Mouse (Mus musculus) intestine, postnatal 0 days (tissue): ENCODE data around the gene Csrnp1. TPM values are rescaled to one million over a fixed set of nuclear protein-coding genes. Genes with fewer than 3 reads are reported as not detected.

Experiments used
- ATAC-seq: fragments of 200-750 bp; cut with Nextera tagmentation; 2 replicates; pipeline ENCODE4 v1.8.0; 2017; ENCODE audit warnings: mild to moderate bottlenecking, moderate TSS enrichment, moderate library complexity
- H3K27ac ChIP-seq: fragments of 300-500 bp; sonication (generic); 2 replicates; pipeline ENCODE4 v1.5.1; 2014; ENCODE audit warnings: mild to moderate bottlenecking, low read depth, low read length, moderate library complexity
- H3K27me3 ChIP-seq: fragments of 300-500 bp; sonication (generic); replicated peaks from 2 replicates; pipeline ENCODE4 v1.6.1; 2014; ENCODE audit warnings: low read length, mixed read lengths; ENCODE audit not compliant: control insufficient read depth, insufficient read depth
- H3K36me3 ChIP-seq: fragments of 300-500 bp; sonication (generic); 2 replicates; pipeline ENCODE4 v1.6.1; 2014; ENCODE audit warnings: mild to moderate bottlenecking, moderate library complexity; ENCODE audit not compliant: control insufficient read depth, insufficient read depth
- H3K4me1 ChIP-seq: fragments of 300-500 bp; sonication (generic); replicated peaks from 2 replicates; pipeline ENCODE4 v1.6.1; 2014; ENCODE audit warnings: antibody characterized with exemption, low read length, mixed read lengths; ENCODE audit not compliant: control insufficient read depth, insufficient read depth
- H3K4me2 ChIP-seq: fragments of 300-500 bp; sonication (generic); replicated peaks from 2 replicates; pipeline ENCODE4 v1.6.1; 2014; ENCODE audit warnings: low read depth, mild to moderate bottlenecking, moderate library complexity
- H3K4me3 ChIP-seq: fragments of 300-500 bp; sonication (generic); 2 replicates; pipeline ENCODE4 v1.5.1; 2014; ENCODE audit warnings: low read depth, low read length
- H3K9ac ChIP-seq: fragments of 300-500 bp; sonication (generic); 2 replicates; pipeline ENCODE4 v1.6.1; 2014; ENCODE audit warnings: mild to moderate bottlenecking, low read depth, low read length
- H3K9me3 ChIP-seq: fragments of 300-500 bp; sonication (generic); 2 replicates; pipeline ENCODE4 v1.6.1; 2016; ENCODE audit warnings: mixed run types; ENCODE audit not compliant: control insufficient read depth
- CTCF ChIP-seq: sonication (generic); IDR thresholded peaks from 2 replicates; pipeline ENCODE4 v1.5.1; 2016; ENCODE audit warnings: low read depth, mild to moderate bottlenecking, control low read depth, antibody characterized with exemption, moderate library complexity
- WGBS: fragments of 180-500 bp; shearing (Covaris S2); extraction: QIAGEN DNeasy Blood & Tissue Kit; methylation state at CpG from one replicate; pipeline ENCODE4 v1.1.7; 2014; 5-methylcytosine and 5-hydroxymethylcytosine counted together
- polyA plus RNA-seq: library from polyadenylated mRNA; unstranded; fragments of >200 nt; fragmentation: Nextera tagmentation; extraction: Ambion mirVana; gene quantifications from 2 replicates; pipeline ENCODE4 v1.2.1, GENCODE M21; 2015

The Csrnp1 gene
- polyA plus RNA-seq, 1 experiment from 2014 or later: 3.8 TPM

- no peak for TF ChIP-seq CTCF
- peak overlapping the region; percentile 42 for H3K9ac ChIP-seq
- ATAC-seq: peak; percentile 2; the same call in 1 of the 2 replicates
- H3K4me2 ChIP-seq: peak overlapping the region; percentile 94
- no peaks in the 10 kb centered on the region for H3K9me3 ChIP-seq
- H3K27ac ChIP-seq: peak overlapping the region; percentile 90
- peak overlapping the region; percentile 86; the same call in 1 of the 2 replicates for H3K4me3 ChIP-seq
- H3K36me3 ChIP-seq: no peaks in the 10 kb centered on the region; the same call in 1 of the 2 replicates
- no peaks in the 10 kb centered on the region for H3K27me3 ChIP-seq
- peaks cover 18% of the 10 kb centered on the region for H3K4me1 ChIP-seq
- 4% methylated on average over 4 of the region's 4 CpGs for WGBS
Observed at GRCm38 (mm10) chr9:119980770-119981182, 3.7 kb downstream of the Csrnp1 start.

GRCm38 (mm10) chr9:119979749-119980148 lies 4.7 kb downstream of the Csrnp1 start:
- H3K27me3 ChIP-seq: no peaks in the 10 kb centered on the region
- no peaks in the 10 kb centered on the region for H3K9me3 ChIP-seq
- no peak overlapping the region for H3K4me3 ChIP-seq
- ATAC-seq: no peak
- H3K36me3 ChIP-seq: peaks cover 6% of the 10 kb centered on the region; the same call in 1 of the 2 replicates
- no peak overlapping the region for H3K4me2 ChIP-seq
- WGBS: 71% methylated on average over 2 of the region's 2 CpGs
- H3K4me1 ChIP-seq: peaks cover 18% of the 10 kb centered on the region
- H3K9ac ChIP-seq: no peak overlapping the region
- no peak for TF ChIP-seq CTCF
- no peak overlapping the region for H3K27ac ChIP-seq

GRCm38 (mm10) chr9:119978811-119979441 lies 5.5 kb downstream of the Csrnp1 start:
- peaks cover 18% of the 10 kb centered on the region for H3K4me1 ChIP-seq
- no peak overlapping the region for H3K9ac ChIP-seq
- no peak for TF ChIP-seq CTCF
- no peaks in the 10 kb centered on the region for H3K27me3 ChIP-seq
- H3K36me3 ChIP-seq: peaks cover 11% of the 10 kb centered on the region
- H3K4me2 ChIP-seq: no peak overlapping the region
- no peaks in the 10 kb centered on the region for H3K9me3 ChIP-seq
- ATAC-seq: no peak
- no peak overlapping the region for H3K4me3 ChIP-seq
- whole genome bisulfite sequencing: 80% methylated on average over 6 of the region's 6 CpGs
- no peak overlapping the region for H3K27ac ChIP-seq

GRCm38 (mm10) chr9:119978151-119978810 lies 6.2 kb downstream of the Csrnp1 start:
- Histone ChIP-seq H3K4me3 (no peak overlapping the region), H3K36me3 (peaks cover 17% of the 10 kb centered on the region), H3K9me3 (no peaks in the 10 kb centered on the region), H3K4me2 (no peak overlapping the region), H3K4me1 (peaks cover 18% of the 10 kb centered on the region), H3K9ac (no peak overlapping the region), H3K27ac (no peak overlapping the region), H3K27me3 (no peaks in the 10 kb centered on the region)
- WGBS: 61% methylated on average over 9 of the region's 9 CpGs
- TF ChIP-seq CTCF: no peak
- no peak for ATAC-seq

- WGBS: 37% methylated on average over 5 of the region's 5 CpGs
- Histone ChIP-seq H3K4me2 (0 out of 2 replicates have a peak overlapping the region, but pooled peaks have one; percentile 9), H3K27ac (no peak overlapping the region; the same call in 1 of the 2 replicates), H3K9me3 (no peaks in the 10 kb centered on the region), H3K4me1 (peaks cover 18% of the 10 kb centered on the region), H3K27me3 (no peaks in the 10 kb centered on the region), H3K36me3 (peaks cover 24% of the 10 kb centered on the region), H3K9ac (no peak overlapping the region), H3K4me3 (no peak overlapping the region)
- ATAC-seq: no peak
- TF ChIP-seq CTCF: no peak
Observed at GRCm38 (mm10) chr9:119977557-119978060, 6.8 kb downstream of the Csrnp1 start.

- H3K36me3 ChIP-seq: peaks cover 31% of the 10 kb centered on the region
- no peak overlapping the region; the same call in 1 of the 2 replicates for H3K27ac ChIP-seq
- TF ChIP-seq CTCF: no peak
- H3K9me3 ChIP-seq: no peaks in the 10 kb centered on the region
- H3K4me1 ChIP-seq: peaks cover 12% of the 10 kb centered on the region
- no peaks in the 10 kb centered on the region for H3K27me3 ChIP-seq
- peak overlapping the region; percentile 9; the same call in 1 of the 2 replicates for H3K4me2 ChIP-seq
- H3K4me3 ChIP-seq: no peak overlapping the region
- no peak overlapping the region for H3K9ac ChIP-seq
- no peak for ATAC-seq
- 35% methylated on average over 17 of the region's 17 CpGs for WGBS
Observed at GRCm38 (mm10) chr9:119976704-119977556, 7.5 kb downstream of the Csrnp1 start.
